Mouse (Mus musculus) stomach, postnatal 0 days (tissue): Measurements from ENCODE around the gene Mmp28. TPM values are rescaled to one million over a fixed set of nuclear protein-coding genes. Genes with fewer than 3 reads are reported as not detected.

ENCODE experiments used
- ATAC-seq: fragments of 200-750 bp; cut with Nextera tagmentation; 2 replicates; pipeline ENCODE4 v1.8.0; 2017; ENCODE audit not compliant: low FRiP score, low TSS enrichment
- DNase-seq: peaks from one replicate; pipeline ENCODE4 v3.0.0-alpha.2; 2016; ENCODE audit warnings: low spot score
- H3K27ac ChIP-seq: fragments of 300-500 bp; sonication (generic); replicated peaks from 2 replicates; pipeline ENCODE4 v1.5.1; 2014; ENCODE audit warnings: mild to moderate bottlenecking, control low read depth
- H3K27me3 ChIP-seq: fragments of 300-500 bp; sonication (generic); 2 replicates; pipeline ENCODE4 v1.6.1; 2014; ENCODE audit warnings: low read length; ENCODE audit not compliant: control insufficient read depth, insufficient read depth
- H3K36me3 ChIP-seq: fragments of 300-500 bp; sonication (generic); 2 replicates; pipeline ENCODE4 v1.6.1; 2014; ENCODE audit warnings: low read length, mixed read lengths; ENCODE audit not compliant: control insufficient read depth, insufficient read depth
- H3K4me1 ChIP-seq: fragments of 300-500 bp; sonication (generic); replicated peaks from 2 replicates; pipeline ENCODE4 v1.6.1; 2014; ENCODE audit warnings: antibody characterized with exemption; ENCODE audit not compliant: control insufficient read depth, insufficient read depth
- H3K4me2 ChIP-seq: fragments of 300-500 bp; sonication (generic); replicated peaks from 2 replicates; pipeline ENCODE4 v1.6.1; 2014; ENCODE audit warnings: low read depth, mild to moderate bottlenecking, control low read depth, moderate library complexity
- H3K4me3 ChIP-seq: fragments of 300-500 bp; sonication (generic); 2 replicates; pipeline ENCODE4 v1.5.1; 2014; ENCODE audit warnings: low read depth, low read length, control low read depth
- H3K9ac ChIP-seq: fragments of 300-500 bp; sonication (generic); 2 replicates; pipeline ENCODE4 v1.6.1; 2014; ENCODE audit warnings: mild to moderate bottlenecking, low read length, control low read depth, mixed read lengths
- H3K9me3 ChIP-seq: fragments of 300-500 bp; sonication (generic); 2 replicates; pipeline ENCODE4 v1.6.1; 2016; ENCODE audit warnings: low read length; ENCODE audit not compliant: control insufficient read depth
- CTCF ChIP-seq: IDR thresholded peaks from 2 replicates; pipeline ENCODE4 v1.5.1; 2016; ENCODE audit warnings: antibody characterized with exemption, low read depth, mild to moderate bottlenecking, moderate library complexity
- EP300 ChIP-seq: optimal IDR thresholded peaks from 2 replicates; pipeline ENCODE3; 2016; ENCODE audit warnings: antibody characterized with exemption
- WGBS: fragments of 180-500 bp; shearing (Covaris S2); extraction: QIAGEN DNeasy Blood & Tissue Kit; methylation state at CpG from one replicate; pipeline ENCODE4 v1.1.7; 2014; 5-methylcytosine and 5-hydroxymethylcytosine counted together
- polyA plus RNA-seq: library from polyadenylated mRNA; unstranded; fragments of >200 nt; fragmentation: Nextera tagmentation; extraction: Ambion mirVana; gene quantifications from 2 replicates; pipeline ENCODE4 v1.2.1, GENCODE M21; 2015

Gene Mmp28
- polyA plus RNA-seq, 1 experiment from 2014 or later = 6.4 TPM

- DNase-seq = no peak
- no peaks in the 10 kb centered on the region for H3K36me3 ChIP-seq
- no peak overlapping the region for H3K4me3 ChIP-seq
- no peak overlapping the region for H3K9ac ChIP-seq
- TF ChIP-seq EP300 = no peak
- no peaks in the 10 kb centered on the region for H3K27me3 ChIP-seq
- H3K4me1 ChIP-seq = peaks cover 13% of the 10 kb centered on the region
- 24% methylated on average over 1 of the region's 1 CpGs for WGBS
- ATAC-seq = no peak
- H3K27ac ChIP-seq = no peak overlapping the region
- no peaks in the 10 kb centered on the region for H3K9me3 ChIP-seq
- no peak overlapping the region for H3K4me2 ChIP-seq
Observed at GRCm38 (mm10) chr11:83450550-83450949, 12.3 kb downstream of the Mmp28 start.

- Histone ChIP-seq H3K4me3 (no peak overlapping the region), H3K4me1 (peaks cover 11% of the 10 kb centered on the region), H3K4me2 (no peak overlapping the region), H3K9ac (no peak overlapping the region), H3K9me3 (no peaks in the 10 kb centered on the region), H3K27me3 (no peaks in the 10 kb centered on the region), H3K27ac (no peak overlapping the region; the same call in 1 of the 2 replicates), H3K36me3 (no peaks in the 10 kb centered on the region)
- TF ChIP-seq EP300 = no peak
- DNase-seq = no peak
- ATAC-seq = no peak
- WGBS = 44% methylated on average over 4 of the region's 4 CpGs
Observed at GRCm38 (mm10) chr11:83449298-83449697, 13.6 kb downstream of the Mmp28 start.

GRCm38 (mm10) chr11:83448927-83449236, 14.0 kb downstream of the Mmp28 start:
- Histone ChIP-seq H3K9ac (no peak overlapping the region), H3K9me3 (no peaks in the 10 kb centered on the region), H3K4me3 (no peak overlapping the region), H3K27ac (peak overlapping the region; percentile 58; the same call in 1 of the 2 replicates), H3K36me3 (no peaks in the 10 kb centered on the region), H3K4me2 (no peak overlapping the region), H3K27me3 (no peaks in the 10 kb centered on the region), H3K4me1 (peaks cover 11% of the 10 kb centered on the region)
- TF ChIP-seq CTCF (no peak), EP300 (no peak)
- peak; percentile 75 for DNase-seq
- ATAC-seq = no peak

- DNase-seq = no peak
- H3K9me3 ChIP-seq = no peaks in the 10 kb centered on the region
- H3K4me1 ChIP-seq = peaks cover 11% of the 10 kb centered on the region
- H3K4me2 ChIP-seq = no peak overlapping the region
- no peak; the same call in 1 of the 2 replicates for ATAC-seq
- peak overlapping the region; percentile 71 for H3K27ac ChIP-seq
- no peak overlapping the region for H3K9ac ChIP-seq
- 38% methylated on average over 16 of the region's 16 CpGs for WGBS
- no peaks in the 10 kb centered on the region for H3K36me3 ChIP-seq
- H3K4me3 ChIP-seq = no peak overlapping the region
- no peak for TF ChIP-seq EP300
- TF ChIP-seq CTCF = no peak
- no peaks in the 10 kb centered on the region for H3K27me3 ChIP-seq
Observed at GRCm38 (mm10) chr11:83448021-83448926, 14.6 kb downstream of the Mmp28 start.

GRCm38 (mm10) chr11:83447612-83448011, 15.3 kb downstream of the Mmp28 start:
- WGBS = 55% methylated on average over 10 of the region's 10 CpGs
- H3K27ac ChIP-seq = peak overlapping the region; percentile 71
- peak; percentile 51 for DNase-seq
- H3K4me3 ChIP-seq = no peak overlapping the region
- peaks cover 11% of the 10 kb centered on the region for H3K4me1 ChIP-seq
- H3K9me3 ChIP-seq = no peaks in the 10 kb centered on the region
- peak overlapping the region; percentile 27; the same call in 1 of the 2 replicates for H3K9ac ChIP-seq
- no peak overlapping the region for H3K4me2 ChIP-seq
- TF ChIP-seq CTCF = no peak
- no peak for TF ChIP-seq EP300
- ATAC-seq = no peak
- no peaks in the 10 kb centered on the region for H3K36me3 ChIP-seq
- H3K27me3 ChIP-seq = no peaks in the 10 kb centered on the region

- Histone ChIP-seq H3K9ac (no peak overlapping the region), H3K9me3 (no peaks in the 10 kb centered on the region), H3K36me3 (no peaks in the 10 kb centered on the region), H3K27me3 (no peaks in the 10 kb centered on the region; the same call in 1 of the 2 replicates), H3K4me3 (peak overlapping the region; percentile 13; the same call in 1 of the 2 replicates), H3K4me1 (peaks cover 11% of the 10 kb centered on the region), H3K4me2 (peak overlapping the region; percentile 45), H3K27ac (no peak overlapping the region)
- no peak for TF ChIP-seq EP300
- TF ChIP-seq CTCF = 0 out of 2 replicates have a peak, but pooled peaks have one; percentile 22
- peak; percentile 37 for DNase-seq
- no peak for ATAC-seq
- 29% methylated on average over 19 of the region's 19 CpGs for WGBS
Observed at GRCm38 (mm10) chr11:83445001-83445400, 17.9 kb downstream of the Mmp28 start.
